ENCODE assay signal across 13 mouse cellular contexts in genomic region chr11:58033635-58034034, GRCm38 (mm10). TPM values are rescaled to one million over a fixed set of nuclear protein-coding genes. Genes with fewer than 3 reads are reported as not detected.
DNase-seq lines count a peak whose midpoint lies in the region; ATAC-seq and TF ChIP-seq lines count a peak whose summit lies in the region.
"Had no signal": no experiment of that assay in that cellular context is flagged by ENCODE, and none has a peak within 500 bp of the region (broad histone marks: within the 10 kb centered on the region; RNA-seq: fewer than 3 reads in every experiment).

No protein-coding gene starts in this region.

- no peak overlapping the region for H3K4me2 ChIP-seq in kidney, embryonic 14.5 days (replicated peaks; ENCODE audit: low read depth, low read length)
- H3K4me2 ChIP-seq: lung, embryonic 14.5 days had no signal

- no peaks in the 10 kb centered on the region for H3K27me3 ChIP-seq in kidney, embryonic 14.5 days (ENCODE audit: control insufficient read depth, insufficient read depth, low read length)
- no peaks in the 10 kb centered on the region for H3K27me3 ChIP-seq in C2C12 (ENCODE audit: control insufficient read depth, insufficient read depth, insufficient read length)
- no peaks in the 10 kb centered on the region for H3K27me3 ChIP-seq in heart, adult 2 months (ENCODE audit: control insufficient read depth, insufficient read depth, low read length)
- H3K27me3 ChIP-seq: Patski had no signal

- no peak overlapping the region for H3K4me3 ChIP-seq in kidney, embryonic 14.5 days (ENCODE audit: low read length)
- no peak overlapping the region for H3K4me3 ChIP-seq in C2C12 (ENCODE audit: insufficient read depth, poor library complexity, severe bottlenecking)
- no peak overlapping the region for H3K4me3 ChIP-seq in heart, adult 2 months
- H3K4me3 ChIP-seq: erythroblast, embryonic 14.5 days had no signal

- no peaks in the 10 kb centered on the region for H3K36me3 ChIP-seq in kidney, embryonic 14.5 days (ENCODE audit: control insufficient read depth, insufficient read depth, low read length)
- H3K36me3 ChIP-seq in C2C12 (ENCODE audit: control insufficient read depth, insufficient read depth): peaks cover 14% of the 10 kb centered on the region
- H3K36me3 ChIP-seq in heart, adult 2 months (ENCODE audit: control insufficient read depth, insufficient read depth, low read length): peaks cover 2% of the 10 kb centered on the region; the same call in 1 of the 2 replicates

- H3K9me3 ChIP-seq in kidney, embryonic 14.5 days (ENCODE audit: control insufficient read depth, low read length): no peaks in the 10 kb centered on the region

- no peak overlapping the region for H3ac ChIP-seq in C2C12 (ENCODE audit: control insufficient read depth, insufficient read length, low read depth)

- intact Hi-C loops in heart, adult 2 months (cut with DNase I): no loop called here

- no peak overlapping the region for H3K27ac ChIP-seq in kidney, embryonic 14.5 days (ENCODE audit: low read depth, low read length)
- peak overlapping the region; percentile 42 for H3K27ac ChIP-seq in heart, adult 2 months

- TF ChIP-seq EP300 in heart, adult 2 months (IDR thresholded peaks at IDR 0.05; ENCODE audit: insufficient read depth, low read depth, low read length): no peak

- no peak for ATAC-seq in kidney, embryonic 14.5 days (ENCODE audit: low FRiP score, low TSS enrichment)
- ATAC-seq: Patski had no signal

- no peak for TF ChIP-seq POLR2A in heart, adult 2 months (IDR thresholded peaks at IDR 0.05; ENCODE audit: insufficient read depth, low read depth, low read length)

- H3K9ac ChIP-seq in kidney, embryonic 14.5 days (ENCODE audit: low read depth, low read length): no peak overlapping the region
- H3K9ac ChIP-seq in heart, adult 2 months (ENCODE audit: low read depth, low read length): no peak overlapping the region
- H3K9ac ChIP-seq: lung, embryonic 14.5 days had no signal

- H3K79me2 ChIP-seq in C2C12 (ENCODE audit: control insufficient read depth, insufficient read depth): peaks cover 98% of the 10 kb centered on the region
- H3K79me2 ChIP-seq in heart, adult 2 months (replicated peaks; ENCODE audit: control insufficient read depth, insufficient read depth, low read length): peaks cover 13% of the 10 kb centered on the region

- DNase-seq in kidney, adult 18-20 months: peak; percentile 35
- peak; percentile 52 to 59 for DNase-seq in heart, adult 2 months
- DNase-seq in heart, postnatal 4 days: peak; percentile 55
- DNase-seq in right cerebral cortex, postnatal 10 days (ENCODE audit: low spot score in 2 of 2): no peak
- DNase-seq in cerebellum, adult 11 months: no peak
- no peak for DNase-seq in thymus, postnatal 36 days
- DNase-seq: cerebellum, postnatal 36 days; lung, embryonic 14.5 days had no signal

- H3K79me3 ChIP-seq in C2C12 (ENCODE audit: low read depth): peaks cover 96% of the 10 kb centered on the region

- H3K4me1 ChIP-seq in kidney, embryonic 14.5 days (ENCODE audit: control insufficient read depth, insufficient read depth, low read length): peaks cover 19% of the 10 kb centered on the region; the same call in 1 of the 2 replicates
- H3K4me1 ChIP-seq in heart, adult 2 months (ENCODE audit: control insufficient read depth, insufficient read depth, low read length): peaks cover 20% of the 10 kb centered on the region

- WGBS in kidney, embryonic 14.5 days: 73% methylated on average over 3 of the region's 3 CpGs
- 43% methylated on average over 3 of the region's 3 CpGs for WGBS in heart, adult 2 months

- no peak for TF ChIP-seq CTCF in C2C12 (IDR thresholded peaks at IDR 0.05; ENCODE audit: control insufficient read depth, insufficient read depth, insufficient read length)
- no peak for TF ChIP-seq CTCF in heart, adult 2 months (IDR thresholded peaks at IDR 0.05)

TF ChIP-seq in C2C12, 6 proteins besides CTCF, POLR2A, EP300 and RAD21:
- TF ChIP-seq USF1 (IDR thresholded peaks at IDR 0.05; ENCODE audit: low read depth): peak; percentile 35
- TF ChIP-seq FOSL1 (IDR thresholded peaks at IDR 0.05; ENCODE audit: insufficient read depth, low read length, poor library complexity, severe bottlenecking): no peak

RNA-seq across cellular contexts. Expression of gene Larp1, which starts 24.8 kb away (rescaled TPM):
- 21.5 and 25.0 TPM in 2 replicates for polyA plus RNA-seq in kidney, embryonic 14.5 days (2014; fragmentation: Nextera tagmentation; extraction: Ambion mirVana)
- 59.4 TPM for polyA plus RNA-seq in C2C12 (2012; fragmentation: generic; extraction: Trizol)
- total RNA-seq in heart, adult 2 months (2021): 10 to 100 TPM; 57.4 to 63.4 TPM
- 26.5 and 35.7 TPM in 2 replicates for polyA plus RNA-seq in heart, adult 2 months (2012; rRNA removed)
- 10 to 100 TPM; 69.6 to 69.9 TPM for total RNA-seq in heart, postnatal 4 days (2021)

RNA-seq across cellular contexts. Expression of gene Gm12248, which starts 59.3 kb away (rescaled TPM):
- not detected in 2 replicates for polyA plus RNA-seq in kidney, embryonic 14.5 days (2014; fragmentation: Nextera tagmentation; extraction: Ambion mirVana)
- 0.04 TPM for polyA plus RNA-seq in C2C12 (2012; fragmentation: generic; extraction: Trizol)
- total RNA-seq in heart, adult 2 months (2021): not detected
- 0.44 TPM in 1 of 2 replicates, not detected in the other for polyA plus RNA-seq in heart, adult 2 months (2012; rRNA removed)
- not detected for total RNA-seq in heart, postnatal 4 days (2021)
- total RNA-seq: layer of hippocampus, adult 8-10 months had no signal
- polyA plus RNA-seq: erythroblast, embryonic 14.5 days; lung, embryonic 14.5 days; Patski had no signal

Comparison
In these comparisons a context has a peak if more than half of its experiments do, and no peak if none do; other contexts are left out.
1. DNase-seq: peak in kidney, adult 18-20 months (single experiment), heart, adult 2 months (2 of 2) and heart, postnatal 4 days (single experiment); none in right cerebral cortex, postnatal 10 days (0 of 2), cerebellum, adult 11 months (single experiment) and thymus, postnatal 36 days (0 of 2).